Mouse (Mus musculus): Measurements from ENCODE around the gene Dram2.

- TF ChIP-seq CTCF (IDR thresholded peaks at IDR 0.05; ENCODE audit: borderline replicate concordance, control insufficient read depth, extremely low read depth, insufficient read depth, low read length, poor library complexity) (no peak), POLR2A (IDR thresholded peaks at IDR 0.05; ENCODE audit: control insufficient read depth, extremely low read depth, insufficient read depth, low read length, poor library complexity) (no peak)
Measured at GRCm38 (mm10) chr3:106500510-106500909, 47.1 kb upstream of the Dram2 start.
